Comparison of ENCODE assay signal across 9 mouse cellular contexts in genomic region chr1:132918117-132918680, GRCm38 (mm10). TPM values are rescaled to one million over a fixed set of nuclear protein-coding genes. Genes with fewer than 3 reads are reported as not detected.
A peak's percentile ranks its signal among the peaks of the same experiment; 100 is the strongest.
DNase-seq lines count a peak whose midpoint lies in the region; ATAC-seq and TF ChIP-seq lines count a peak whose summit lies in the region.
"Had no signal": no experiment of that assay in that cellular context is flagged by ENCODE, and none has a peak within 500 bp of the region (broad histone marks: within the 10 kb centered on the region; RNA-seq: fewer than 3 reads in every experiment).

No protein-coding gene starts in this region.

- H3K4me2 ChIP-seq in forebrain, postnatal 0 days (ENCODE audit: low read depth) = no peak overlapping the region
- H3K4me2 ChIP-seq in limb, embryonic 12.5 days = peak overlapping the region; percentile 10
- H3K4me2 ChIP-seq in hindbrain, embryonic 15.5 days = no peak overlapping the region
- H3K4me2 ChIP-seq in neural tube, embryonic 15.5 days = no peak overlapping the region

- H3K27me3 ChIP-seq in forebrain, embryonic 10.5 days (ENCODE audit: poor library complexity, severe bottlenecking) = peaks cover 58% of the 10 kb centered on the region
- H3K27me3 ChIP-seq in forebrain, postnatal 0 days (ENCODE audit: insufficient read depth, low read length) = no peaks in the 10 kb centered on the region
- H3K27me3 ChIP-seq in limb, embryonic 12.5 days = peaks cover 54% of the 10 kb centered on the region
- peaks cover 96% of the 10 kb centered on the region for H3K27me3 ChIP-seq in limb, embryonic 10.5 days (ENCODE audit: low read depth, poor library complexity, severe bottlenecking)
- no peaks in the 10 kb centered on the region for H3K27me3 ChIP-seq in hindbrain, embryonic 15.5 days
- H3K27me3 ChIP-seq in neural tube, embryonic 15.5 days (replicated peaks) = no peaks in the 10 kb centered on the region

- H3K9me3 ChIP-seq in forebrain, embryonic 10.5 days = no peaks in the 10 kb centered on the region
- H3K9me3 ChIP-seq in forebrain, postnatal 0 days (ENCODE audit: low read length) = no peaks in the 10 kb centered on the region
- no peaks in the 10 kb centered on the region for H3K9me3 ChIP-seq in limb, embryonic 12.5 days
- no peaks in the 10 kb centered on the region for H3K9me3 ChIP-seq in limb, embryonic 10.5 days (replicated peaks)
- no peaks in the 10 kb centered on the region for H3K9me3 ChIP-seq in hindbrain, embryonic 15.5 days
- H3K9me3 ChIP-seq in neural tube, embryonic 15.5 days (replicated peaks) = no peaks in the 10 kb centered on the region

- peaks cover 57% of the 10 kb centered on the region for H3K4me1 ChIP-seq in forebrain, embryonic 10.5 days
- H3K4me1 ChIP-seq in forebrain, postnatal 0 days (ENCODE audit: insufficient read depth) = peaks cover 21% of the 10 kb centered on the region
- H3K4me1 ChIP-seq in limb, embryonic 12.5 days (replicated peaks) = peaks cover 23% of the 10 kb centered on the region
- peaks cover 25% of the 10 kb centered on the region for H3K4me1 ChIP-seq in limb, embryonic 10.5 days
- peaks cover 69% of the 10 kb centered on the region for H3K4me1 ChIP-seq in hindbrain, embryonic 15.5 days (replicated peaks)
- peaks cover 49% of the 10 kb centered on the region for H3K4me1 ChIP-seq in neural tube, embryonic 15.5 days

- H3K27ac ChIP-seq in forebrain, embryonic 10.5 days = 0 out of 2 replicates have a peak overlapping the region, but pooled peaks have one; percentile 8
- no peak overlapping the region for H3K27ac ChIP-seq in forebrain, postnatal 0 days (ENCODE audit: low read depth, low read length)
- peak overlapping the region; percentile 7; the same call in 1 of the 2 replicates for H3K27ac ChIP-seq in limb, embryonic 12.5 days
- no peak overlapping the region for H3K27ac ChIP-seq in limb, embryonic 10.5 days
- H3K27ac ChIP-seq in hindbrain, embryonic 15.5 days (replicated peaks) = peak overlapping the region; percentile 71
- peak overlapping the region; percentile 43 for H3K27ac ChIP-seq in neural tube, embryonic 15.5 days (replicated peaks)

- no peaks in the 10 kb centered on the region for H3K36me3 ChIP-seq in forebrain, embryonic 10.5 days (replicated peaks)
- H3K36me3 ChIP-seq in forebrain, postnatal 0 days (ENCODE audit: insufficient read depth) = 0 out of 2 replicates have a peak, but pooled peaks cover 4% of the 10 kb centered on the region
- no peaks in the 10 kb centered on the region for H3K36me3 ChIP-seq in limb, embryonic 12.5 days
- no peaks in the 10 kb centered on the region for H3K36me3 ChIP-seq in limb, embryonic 10.5 days
- H3K36me3 ChIP-seq in hindbrain, embryonic 15.5 days = no peaks in the 10 kb centered on the region
- H3K36me3 ChIP-seq in neural tube, embryonic 15.5 days = no peaks in the 10 kb centered on the region

- 19% methylated on average over 10 of the region's 10 CpGs for WGBS in forebrain, embryonic 10.5 days
- WGBS in forebrain, postnatal 0 days = 25% methylated on average over 10 of the region's 10 CpGs
- 17% methylated on average over 10 of the region's 10 CpGs for WGBS in limb, embryonic 12.5 days
- WGBS in limb, embryonic 10.5 days = 22% methylated on average over 10 of the region's 10 CpGs
- WGBS in hindbrain, embryonic 15.5 days = 20% methylated on average over 10 of the region's 10 CpGs
- 17% methylated on average over 10 of the region's 10 CpGs for WGBS in neural tube, embryonic 15.5 days

- ATAC-seq in forebrain, postnatal 0 days = no peak
- no peak for ATAC-seq in limb, embryonic 12.5 days (ENCODE audit: insufficient number of reproducible peaks, insufficient read depth, low FRiP score, low TSS enrichment, low read depth)
- ATAC-seq in hindbrain, embryonic 15.5 days (ENCODE audit: low FRiP score, low read depth) = no peak
- ATAC-seq in neural tube, embryonic 15.5 days (ENCODE audit: low FRiP score) = no peak

- no peak overlapping the region for H3K4me3 ChIP-seq in forebrain, embryonic 10.5 days
- no peak overlapping the region for H3K4me3 ChIP-seq in forebrain, postnatal 0 days (ENCODE audit: low read depth, low read length)
- no peak overlapping the region for H3K4me3 ChIP-seq in limb, embryonic 12.5 days (replicated peaks)
- H3K4me3 ChIP-seq in limb, embryonic 10.5 days = no peak overlapping the region
- H3K4me3 ChIP-seq in hindbrain, embryonic 15.5 days = no peak overlapping the region
- no peak overlapping the region for H3K4me3 ChIP-seq in neural tube, embryonic 15.5 days (replicated peaks)

- H3K9ac ChIP-seq in forebrain, postnatal 0 days = no peak overlapping the region
- no peak overlapping the region for H3K9ac ChIP-seq in limb, embryonic 12.5 days (replicated peaks)
- 0 out of 2 replicates have a peak overlapping the region, but pooled peaks have one; percentile 2 for H3K9ac ChIP-seq in hindbrain, embryonic 15.5 days
- H3K9ac ChIP-seq in neural tube, embryonic 15.5 days (replicated peaks) = 0 out of 2 replicates have a peak overlapping the region, but pooled peaks have one; percentile 10

- no peak for TF ChIP-seq CTCF in forebrain, postnatal 0 days (IDR thresholded peaks at IDR 0.05; ENCODE audit: low read depth)

- DNase-seq in forebrain, embryonic 10.5 days (ENCODE audit: extremely low spot score, low spot score) = no peak
- DNase-seq in forebrain, postnatal 0 days = no peak
- DNase-seq in limb, embryonic 10.5 days (ENCODE audit: low spot score) = no peak
- no peak for DNase-seq in spleen, postnatal 10 days (ENCODE audit: low spot score in 2 of 2)
- no peak for DNase-seq in gastrocnemius, adult 8-10 months (ENCODE audit: low spot score in 2 of 2)

RNA-seq across cellular contexts. Expression of gene Lrrn2, which starts 38.1 kb away (rescaled TPM):
- 5.5 and 6.0 TPM in 2 replicates for polyA plus RNA-seq in forebrain, embryonic 10.5 days (2016; fragmentation: Nextera tagmentation; extraction: Ambion mirVana)
- total RNA-seq in forebrain, postnatal 0 days (2014; rRNA removed) = 31.6 and 44.6 TPM in 2 replicates
- polyA plus RNA-seq in forebrain, postnatal 0 days (2015; fragmentation: Nextera tagmentation; extraction: Ambion mirVana) = 76.8 and 90.9 TPM in 2 replicates
- polyA plus RNA-seq in limb, embryonic 12.5 days (2016; fragmentation: Nextera tagmentation; extraction: Ambion mirVana) = 3.8 and 4.0 TPM in 2 replicates
- polyA plus RNA-seq in limb, embryonic 10.5 days (2016; fragmentation: Nextera tagmentation; extraction: Ambion mirVana) = 1.3 and 2.4 TPM in 2 replicates
- 49.3 and 58.4 TPM in 2 replicates for polyA plus RNA-seq in hindbrain, embryonic 15.5 days (2015; fragmentation: Nextera tagmentation; extraction: Ambion mirVana)
- 40.5 and 45.9 TPM in 2 replicates for polyA plus RNA-seq in neural tube, embryonic 15.5 days (2015; fragmentation: Nextera tagmentation; extraction: Ambion mirVana)
- total RNA-seq in gastrocnemius, adult 8-10 months (2022) = under 1 TPM; 0.19 to 0.46 (median 0.37) TPM
- total RNA-seq: hematopoietic stem cell, adult 5-6 weeks had no signal

Comparison
In these comparisons a context has a peak if more than half of its experiments do, and no peak if none do; other contexts are left out.
1. H3K27ac ChIP-seq: peak in forebrain, embryonic 10.5 days (single experiment), limb, embryonic 12.5 days (single experiment), hindbrain, embryonic 15.5 days (single experiment) and neural tube, embryonic 15.5 days (single experiment); none in forebrain, postnatal 0 days (single experiment) and limb, embryonic 10.5 days (single experiment).
2. H3K9ac ChIP-seq: peak in hindbrain, embryonic 15.5 days (single experiment) and neural tube, embryonic 15.5 days (single experiment); none in forebrain, postnatal 0 days (single experiment) and limb, embryonic 12.5 days (single experiment).